Mouse (Mus musculus) E14TG2a.4 (cell line): ENCODE measurements around the gene Ppargc1a.

Experiments
- H3K27me3 ChIP-seq: 2 replicates; pipeline ENCODE4 v1.6.1; 2014; ENCODE audit warnings: low read length, control low read depth; ENCODE audit not compliant: insufficient read depth
- H3K36me3 ChIP-seq: 2 replicates; pipeline ENCODE4 v1.6.1; 2014; ENCODE audit warnings: low read length, control low read depth; ENCODE audit not compliant: insufficient read depth
- H3K4me1 ChIP-seq: replicated peaks from 2 replicates; pipeline ENCODE4 v1.6.1; 2014; ENCODE audit warnings: low read depth, low read length, control low read depth
- H3K4me3 ChIP-seq: replicated peaks from 2 replicates; pipeline ENCODE4 v1.5.1; 2014; ENCODE audit warnings: mild to moderate bottlenecking, low read length
- H3K9me3 ChIP-seq: 2 replicates; pipeline ENCODE4 v1.6.1; 2014; ENCODE audit warnings: low read length, control low read depth
- CTCF ChIP-seq: conservative IDR thresholded peaks from 2 replicates; pipeline ENCODE4 v1.5.1; 2014; ENCODE audit warnings: low read length
- NANOG ChIP-seq: IDR thresholded peaks from 2 replicates; pipeline ENCODE4 v1.6.1; 2014; ENCODE audit warnings: borderline replicate concordance, low read length, mixed read lengths
- POU5F1 ChIP-seq: IDR thresholded peaks from 2 replicates; pipeline ENCODE4 v1.6.1; 2014; ENCODE audit warnings: low read length, borderline replicate concordance

The Ppargc1a gene

GRCm38 (mm10) chr5:51567659-51568058 is at the start of gene Ppargc1a:
Gene Ppargc1a (minus strand): TSS chr5:51567726.
- Histone ChIP-seq H3K4me3 (no peak within 1 kb of the TSS), H3K4me1 (no peaks in the 10 kb centered on the region), H3K27me3 (no peaks in the 10 kb centered on the region), H3K36me3 (no peaks in the 10 kb centered on the region), H3K9me3 (no peaks in the 10 kb centered on the region)
- TF ChIP-seq POU5F1: no peak
- no peak for TF ChIP-seq NANOG
- TF ChIP-seq CTCF: no peak

GRCm38 (mm10) chr5:51616877-51617276 is 49.4 kb upstream of the Ppargc1a start:
- H3K36me3 ChIP-seq: no peaks in the 10 kb centered on the region
- H3K4me1 ChIP-seq: no peaks in the 10 kb centered on the region
- H3K4me3 ChIP-seq: no peak overlapping the region
- TF ChIP-seq POU5F1: no peak
- TF ChIP-seq CTCF: no peak
- no peak for TF ChIP-seq NANOG
- no peaks in the 10 kb centered on the region for H3K9me3 ChIP-seq
- no peaks in the 10 kb centered on the region for H3K27me3 ChIP-seq

GRCm38 (mm10) chr5:51612049-51612448 is 44.5 kb upstream of the Ppargc1a start:
- H3K27me3 ChIP-seq: no peaks in the 10 kb centered on the region
- TF ChIP-seq NANOG (no peak), POU5F1 (no peak), CTCF (no peak)
- H3K4me3 ChIP-seq: no peak overlapping the region
- H3K4me1 ChIP-seq: no peaks in the 10 kb centered on the region
- H3K9me3 ChIP-seq: no peaks in the 10 kb centered on the region
- no peaks in the 10 kb centered on the region for H3K36me3 ChIP-seq

- no peak for TF ChIP-seq CTCF
- no peak for TF ChIP-seq NANOG
- no peak for TF ChIP-seq POU5F1
- Histone ChIP-seq H3K4me1 (no peaks in the 10 kb centered on the region), H3K9me3 (no peaks in the 10 kb centered on the region), H3K4me3 (no peak overlapping the region), H3K27me3 (no peaks in the 10 kb centered on the region), H3K36me3 (no peaks in the 10 kb centered on the region)
These were observed 40.4 kb upstream of the Ppargc1a start for GRCm38 (mm10) chr5:51607686-51608480.

GRCm38 (mm10) chr5:51599549-51599948 is 32.0 kb upstream of the Ppargc1a start:
- H3K9me3 ChIP-seq: peaks cover 10% of the 10 kb centered on the region
- H3K4me1 ChIP-seq: no peaks in the 10 kb centered on the region
- no peak overlapping the region for H3K4me3 ChIP-seq
- no peak for TF ChIP-seq CTCF
- no peak for TF ChIP-seq POU5F1
- TF ChIP-seq NANOG: no peak
- no peaks in the 10 kb centered on the region for H3K27me3 ChIP-seq
- no peaks in the 10 kb centered on the region for H3K36me3 ChIP-seq

GRCm38 (mm10) chr5:51595644-51596043 is 28.1 kb upstream of the Ppargc1a start:
- no peaks in the 10 kb centered on the region for H3K27me3 ChIP-seq
- H3K4me1 ChIP-seq: no peaks in the 10 kb centered on the region
- no peak for TF ChIP-seq CTCF
- no peak for TF ChIP-seq NANOG
- TF ChIP-seq POU5F1: no peak
- no peaks in the 10 kb centered on the region for H3K36me3 ChIP-seq
- H3K9me3 ChIP-seq: peaks cover 25% of the 10 kb centered on the region
- no peak overlapping the region for H3K4me3 ChIP-seq

GRCm38 (mm10) chr5:51592206-51592605 is 24.7 kb upstream of the Ppargc1a start:
- peaks cover 25% of the 10 kb centered on the region for H3K9me3 ChIP-seq
- no peaks in the 10 kb centered on the region for H3K4me1 ChIP-seq
- no peak overlapping the region for H3K4me3 ChIP-seq
- TF ChIP-seq NANOG (no peak), CTCF (no peak), POU5F1 (no peak)
- no peaks in the 10 kb centered on the region for H3K27me3 ChIP-seq
- H3K36me3 ChIP-seq: no peaks in the 10 kb centered on the region

- Histone ChIP-seq H3K36me3 (no peaks in the 10 kb centered on the region), H3K4me1 (no peaks in the 10 kb centered on the region), H3K27me3 (no peaks in the 10 kb centered on the region), H3K4me3 (no peak overlapping the region), H3K9me3 (peaks cover 25% of the 10 kb centered on the region)
- no peak for TF ChIP-seq POU5F1
- TF ChIP-seq CTCF: no peak
- TF ChIP-seq NANOG: no peak
These were observed 24.1 kb upstream of the Ppargc1a start for GRCm38 (mm10) chr5:51591537-51592154.

GRCm38 (mm10) chr5:51586187-51586586 is 18.7 kb upstream of the Ppargc1a start:
- H3K4me3 ChIP-seq: no peak overlapping the region
- no peaks in the 10 kb centered on the region for H3K9me3 ChIP-seq
- no peak for TF ChIP-seq NANOG
- TF ChIP-seq CTCF: no peak
- TF ChIP-seq POU5F1: no peak

GRCm38 (mm10) chr5:51584987-51585386 is 17.5 kb upstream of the Ppargc1a start:
- Histone ChIP-seq H3K36me3 (no peaks in the 10 kb centered on the region), H3K4me3 (no peak overlapping the region), H3K27me3 (peaks cover 7% of the 10 kb centered on the region), H3K4me1 (peaks cover 5% of the 10 kb centered on the region), H3K9me3 (no peaks in the 10 kb centered on the region)
- TF ChIP-seq CTCF: no peak
- TF ChIP-seq NANOG: no peak
- TF ChIP-seq POU5F1: no peak

More at GRCm38 (mm10) chr5:51586187-51586586, 18.7 kb upstream of the Ppargc1a start:
- Histone ChIP-seq H3K4me1 (peaks cover 5% of the 10 kb centered on the region), H3K36me3 (no peaks in the 10 kb centered on the region), H3K27me3 (peaks cover 7% of the 10 kb centered on the region)
